Mouse (Mus musculus) forebrain, embryonic 10.5 days (tissue): ENCODE data around the gene Lclat1. TPM values are rescaled to one million over a fixed set of nuclear protein-coding genes. Genes with fewer than 3 reads are reported as not detected.
"Not testable (repeated sequence)": the region's sequence is repeated elsewhere in the genome, so short reads cannot be mapped to it uniquely, and the experiment has no call there.

Source experiments
- DNase-seq: peaks from one replicate; pipeline ENCODE4 v3.0.0-alpha.2; 2017; ENCODE audit warnings: low spot score; ENCODE audit errors: extremely low spot score
- H3K27ac ChIP-seq: fragments of 300-500 bp; sonication (generic); 2 replicates; pipeline ENCODE4 v1.5.1; 2016; ENCODE audit warnings: mild to moderate bottlenecking
- H3K27me3 ChIP-seq: fragments of 300-500 bp; sonication (generic); 2 replicates; pipeline ENCODE4 v1.6.1; 2016; ENCODE audit warnings: mild to moderate bottlenecking; ENCODE audit not compliant: poor library complexity, severe bottlenecking
- H3K36me3 ChIP-seq: fragments of 300-500 bp; sonication (generic); replicated peaks from 2 replicates; pipeline ENCODE4 v1.6.1; 2016; ENCODE audit warnings: mild to moderate bottlenecking, moderate library complexity
- H3K4me1 ChIP-seq: fragments of 300-500 bp; sonication (generic); 2 replicates; pipeline ENCODE4 v1.6.1; 2016
- H3K4me3 ChIP-seq: fragments of 300-500 bp; sonication (generic); 2 replicates; pipeline ENCODE4 v1.5.1; 2016; ENCODE audit warnings: mild to moderate bottlenecking, moderate library complexity
- H3K9me3 ChIP-seq: fragments of 300-500 bp; sonication (generic); 2 replicates; pipeline ENCODE4 v1.6.1; 2016; ENCODE audit warnings: mild to moderate bottlenecking, moderate library complexity
- WGBS: fragments of 180-500 bp; shearing (Covaris S2); methylation state at CpG from one replicate; pipeline ENCODE4 v1.1.7; 2016; 5-methylcytosine and 5-hydroxymethylcytosine counted together
- polyA plus RNA-seq: library from polyadenylated mRNA; unstranded; fragments of >200 nt; fragmentation: Nextera tagmentation; extraction: Ambion mirVana; gene quantifications from 2 replicates; pipeline ENCODE4 v1.2.1, GENCODE M21; 2016

The Lclat1 gene
- polyA plus RNA-seq, 1 experiment from 2014 or later, result 10.4 TPM

DNA sequence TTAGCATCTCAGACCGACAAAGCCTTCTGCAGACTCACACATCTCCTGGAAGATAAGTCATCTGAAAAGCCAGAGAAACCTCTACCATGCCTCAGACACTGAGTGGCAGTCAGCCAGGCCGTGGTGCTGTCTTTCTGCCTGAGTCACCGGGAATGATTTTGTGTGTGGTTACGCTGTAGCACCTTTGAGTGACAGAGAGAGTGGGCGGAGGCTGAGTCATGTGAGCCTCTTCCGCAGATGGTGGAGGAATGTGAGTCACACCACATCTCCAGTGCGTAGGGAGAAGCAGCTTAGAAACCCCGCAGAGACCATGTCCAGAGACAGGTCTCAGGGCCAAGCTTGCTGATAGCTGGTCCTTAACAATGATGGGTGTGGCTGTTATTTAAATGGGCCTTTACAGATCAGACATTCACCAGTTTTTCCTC, 155.3 kb downstream of the Lclat1 start:
- Histone ChIP-seq H3K4me3 (no peak overlapping the region), H3K4me1 (peaks cover 4% of the 10 kb centered on the region; the same call in 1 of the 2 replicates), H3K9me3 (no peaks in the 10 kb centered on the region), H3K27ac (no peak overlapping the region), H3K36me3 (no peaks in the 10 kb centered on the region), H3K27me3 (no peaks in the 10 kb centered on the region)
- WGBS, result 89% methylated on average over 8 of the region's 8 CpGs
- no peak for DNase-seq

DNA sequence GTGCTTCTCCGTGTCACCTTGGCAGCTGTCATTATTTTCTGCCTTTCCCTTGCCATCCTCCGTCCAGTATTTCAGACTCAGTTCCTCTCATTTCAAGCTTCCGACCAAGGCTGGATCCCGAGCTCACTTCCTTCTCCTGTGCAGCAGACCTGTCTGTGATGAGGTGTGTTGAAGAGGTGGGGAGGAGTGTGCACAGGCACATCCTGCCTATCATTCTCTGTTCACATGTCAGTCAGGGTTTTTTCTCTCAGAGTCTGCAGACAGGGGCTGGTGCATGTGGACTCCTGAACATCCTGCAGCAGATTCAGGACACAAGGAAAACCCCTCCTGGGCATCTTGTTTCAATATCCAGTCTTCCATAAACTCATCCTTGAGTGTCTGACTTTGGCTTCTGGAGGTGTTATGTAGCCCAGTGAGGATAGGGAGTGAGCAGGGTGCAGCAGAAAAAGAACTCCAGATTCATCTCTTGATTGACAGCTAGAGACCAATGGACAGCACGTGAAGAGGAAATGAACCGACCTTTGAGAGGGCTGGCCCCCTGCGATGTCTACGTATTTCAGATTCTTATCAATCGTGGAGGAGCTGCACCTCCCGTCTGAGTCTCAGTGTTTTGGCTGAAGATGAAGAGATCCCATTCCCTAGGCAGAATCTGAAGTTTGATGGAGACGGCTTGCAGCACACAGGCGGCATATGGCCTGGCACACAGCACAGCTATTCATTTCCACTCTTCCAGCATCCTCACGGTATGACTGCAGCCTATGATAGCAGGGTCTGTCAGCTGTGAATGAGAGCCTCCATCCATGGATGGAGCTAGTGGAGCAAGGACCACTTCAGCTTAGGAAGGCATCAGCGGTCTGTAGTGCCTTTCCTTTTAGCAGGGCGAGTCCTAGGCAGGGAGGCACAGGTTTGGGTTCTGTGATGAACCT, 163.3 kb downstream of the Lclat1 start:
- WGBS, result 85% methylated on average over 15 of the region's 15 CpGs
- Histone ChIP-seq H3K27ac (no peak overlapping the region), H3K9me3 (no peaks in the 10 kb centered on the region), H3K27me3 (no peaks in the 10 kb centered on the region), H3K4me1 (no peaks in the 10 kb centered on the region), H3K36me3 (no peaks in the 10 kb centered on the region), H3K4me3 (no peak overlapping the region)
- DNase-seq, result no peak

- WGBS, result 93% methylated on average over 7 of the region's 7 CpGs
Observed at GRCm38 (mm10) chr17:73271797-73272600, 164.2 kb downstream of the Lclat1 start.

GRCm38 (mm10) chr17:73273809-73274208, 166.0 kb downstream of the Lclat1 start:
- no peaks in the 10 kb centered on the region for H3K36me3 ChIP-seq
- no peak overlapping the region for H3K27ac ChIP-seq
- H3K9me3 ChIP-seq, result no peaks in the 10 kb centered on the region
- no peaks in the 10 kb centered on the region for H3K27me3 ChIP-seq
- 87% methylated on average over 7 of the region's 7 CpGs for WGBS
- no peak overlapping the region for H3K4me3 ChIP-seq
- no peak for DNase-seq
- no peaks in the 10 kb centered on the region for H3K4me1 ChIP-seq

More at GRCm38 (mm10) chr17:73271797-73272600, 164.2 kb downstream of the Lclat1 start:
- Histone ChIP-seq H3K27ac (no peak overlapping the region), H3K4me3 (no peak overlapping the region), H3K4me1 (no peaks in the 10 kb centered on the region), H3K27me3 (no peaks in the 10 kb centered on the region), H3K9me3 (no peaks in the 10 kb centered on the region), H3K36me3 (no peaks in the 10 kb centered on the region)
- no peak for DNase-seq

GRCm38 (mm10) chr17:73275066-73275465, 167.3 kb downstream of the Lclat1 start:
- WGBS, result 92% methylated on average over 10 of the region's 10 CpGs
- no peak for DNase-seq

GRCm38 (mm10) chr17:73277770-73278169, 170.0 kb downstream of the Lclat1 start:
- DNase-seq, result no peak
- no peak overlapping the region for H3K27ac ChIP-seq
- no peak overlapping the region for H3K4me3 ChIP-seq
- no peaks in the 10 kb centered on the region for H3K27me3 ChIP-seq
- WGBS, result 96% methylated on average over 4 of the region's 4 CpGs
- H3K4me1 ChIP-seq, result no peaks in the 10 kb centered on the region
- H3K9me3 ChIP-seq, result no peaks in the 10 kb centered on the region
- H3K36me3 ChIP-seq, result no peaks in the 10 kb centered on the region

More at GRCm38 (mm10) chr17:73275066-73275465, 167.3 kb downstream of the Lclat1 start:
- no peak overlapping the region for H3K27ac ChIP-seq
- no peaks in the 10 kb centered on the region for H3K36me3 ChIP-seq
- H3K4me3 ChIP-seq, result no peak overlapping the region
- H3K27me3 ChIP-seq, result no peaks in the 10 kb centered on the region
- no peaks in the 10 kb centered on the region for H3K9me3 ChIP-seq
- no peaks in the 10 kb centered on the region for H3K4me1 ChIP-seq

GRCm38 (mm10) chr17:73282702-73283101, 174.9 kb downstream of the Lclat1 start:
- not testable (repeated sequence) for DNase-seq, H3K27me3 ChIP-seq, H3K9me3 ChIP-seq, H3K4me1 ChIP-seq, H3K4me3 ChIP-seq, H3K36me3 ChIP-seq, H3K27ac ChIP-seq
- 44% methylated on average over 6 of the region's 6 CpGs for WGBS

DNA sequence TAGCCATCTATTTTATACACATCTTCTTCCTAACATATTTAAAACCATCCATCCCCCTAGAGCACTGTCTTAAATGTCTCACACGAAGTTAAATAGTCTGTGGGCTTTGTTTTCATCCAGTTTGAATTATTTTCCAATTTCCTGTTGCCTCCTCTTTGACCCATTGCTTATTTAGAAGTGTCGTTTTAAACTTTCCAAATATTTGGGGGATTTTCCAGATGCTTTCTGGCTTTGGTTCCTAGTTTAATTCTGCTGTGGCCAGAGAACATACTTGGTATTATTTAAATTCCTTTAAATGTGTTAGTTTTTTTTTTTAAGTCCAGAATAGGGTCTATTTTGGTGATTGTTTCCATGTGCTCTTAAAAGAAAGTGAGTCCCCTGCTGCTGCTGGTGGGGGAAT, 176.5 kb downstream of the Lclat1 start:
- 64% methylated on average over 2 of the region's 2 CpGs for WGBS

More for the DNA sequence above, 176.5 kb downstream of the Lclat1 start:
- Histone ChIP-seq H3K27ac (no peak overlapping the region), H3K36me3 (no peaks in the 10 kb centered on the region), H3K27me3 (no peaks in the 10 kb centered on the region), H3K4me1 (no peaks in the 10 kb centered on the region), H3K9me3 (no peaks in the 10 kb centered on the region), H3K4me3 (no peak overlapping the region)
- DNase-seq, result no peak

Other genes starting within 250 kb of the Lclat1 start
- 1.3 and 1.8 TPM in 2 replicates for gene Lbh, start 189.7 kb upstream of the Lclat1 start, polyA plus RNA-seq